Mouse (Mus musculus) thymus, adult 2 months (tissue): Measurements from ENCODE around the gene Sftpa1.

Experiments
- CTCF ChIP-seq: fragments of 200-500 bp; IDR thresholded peaks from 2 replicates; pipeline ENCODE4 v1.5.1; 2012; ENCODE audit warnings: mild to moderate bottlenecking, control low read depth, low read length, moderate library complexity, borderline replicate concordance; ENCODE audit not compliant: control insufficient read depth, poor library complexity, insufficient read depth; ENCODE audit errors: extremely low read depth
- POLR2A ChIP-seq: fragments of 200-500 bp; IDR thresholded peaks from 2 replicates; pipeline ENCODE4 v1.6.1; 2012; ENCODE audit warnings: mild to moderate bottlenecking, low read length, control low read depth, moderate library complexity; ENCODE audit not compliant: control insufficient read depth, poor library complexity, insufficient read depth; ENCODE audit errors: extremely low read depth

- TF ChIP-seq CTCF (no peak), POLR2A (no peak)
These were observed 38.9 kb downstream of the Sftpa1 start for GRCm38 (mm10) chr14:41170514-41170913.
